Mouse (Mus musculus) limb, embryonic 14.5 days (tissue): ENCODE measurements at regions not wholly inside any gene's neighbourhood (a gene's known extent, or its start where the extent isn't known, plus 50 kb on each side); places are given as distances from the start of the nearest gene placed in this dataset.

Experiments used
- ATAC-seq: fragments of 200-750 bp; cut with Nextera tagmentation; 2 replicates; pipeline ENCODE4 v1.8.0; 2017; ENCODE audit warnings: low read depth, moderate number of reproducible peaks, moderate TSS enrichment; ENCODE audit not compliant: low FRiP score
- DNase-seq: peaks from one replicate; pipeline ENCODE4 v3.0.0-alpha.2; 2015; ENCODE audit warnings: low spot score
- H3K27ac ChIP-seq: fragments of 300-500 bp; sonication (generic); replicated peaks from 2 replicates; pipeline ENCODE4 v1.5.1; 2014; ENCODE audit warnings: low read depth, mild to moderate bottlenecking, low read length, moderate library complexity, mixed read lengths
- H3K27me3 ChIP-seq: fragments of 300-500 bp; sonication (generic); 2 replicates; pipeline ENCODE4 v1.6.1; 2014; ENCODE audit warnings: low read length, mixed read lengths; ENCODE audit not compliant: control insufficient read depth, insufficient read depth
- H3K36me3 ChIP-seq: fragments of 300-500 bp; sonication (generic); 2 replicates; pipeline ENCODE4 v1.6.1; 2014; ENCODE audit warnings: mild to moderate bottlenecking, low read length, moderate library complexity, mixed read lengths; ENCODE audit not compliant: control insufficient read depth, insufficient read depth
- H3K4me1 ChIP-seq: fragments of 300-500 bp; sonication (generic); 2 replicates; pipeline ENCODE4 v1.6.1; 2014; ENCODE audit warnings: antibody characterized with exemption, low read length, mixed read lengths; ENCODE audit not compliant: control insufficient read depth, insufficient read depth
- H3K4me2 ChIP-seq: fragments of 300-500 bp; sonication (generic); replicated peaks from 2 replicates; pipeline ENCODE4 v1.6.1; 2014; ENCODE audit warnings: low read depth, mild to moderate bottlenecking, low read length, moderate library complexity; ENCODE audit not compliant: severe bottlenecking
- H3K4me3 ChIP-seq: fragments of 300-500 bp; sonication (generic); replicated peaks from 2 replicates; pipeline ENCODE4 v1.5.1; 2014; ENCODE audit warnings: low read length
- H3K9ac ChIP-seq: fragments of 300-500 bp; sonication (generic); 2 replicates; pipeline ENCODE4 v1.6.1; 2014; ENCODE audit warnings: mild to moderate bottlenecking, low read depth, low read length, moderate library complexity; ENCODE audit not compliant: severe bottlenecking
- H3K9me3 ChIP-seq: fragments of 300-500 bp; sonication (generic); 2 replicates; pipeline ENCODE4 v1.6.1; 2016; ENCODE audit warnings: low read length; ENCODE audit not compliant: control insufficient read depth
- POLR2A ChIP-seq: fragments of 200-500 bp; IDR thresholded peaks from 2 replicates; pipeline ENCODE4 v1.8.0; 2012; ENCODE audit warnings: inconsistent platforms, mild to moderate bottlenecking, moderate library complexity, borderline replicate concordance; ENCODE audit not compliant: insufficient read depth, insufficient read length; ENCODE audit errors: extremely low read depth
- WGBS: fragments of 180-500 bp; shearing (Covaris S2); extraction: QIAGEN DNeasy Blood & Tissue Kit; methylation state at CpG from one replicate; pipeline ENCODE4 v1.1.7; 2014; 5-methylcytosine and 5-hydroxymethylcytosine counted together

GRCm38 (mm10) chr5:102123285-102123684, 53.6 kb upstream of the Wdfy3 start:
- Histone ChIP-seq H3K27me3 (no peaks in the 10 kb centered on the region), H3K4me2 (no peak overlapping the region), H3K36me3 (no peaks in the 10 kb centered on the region), H3K27ac (no peak overlapping the region), H3K9ac (no peak overlapping the region), H3K4me1 (no peaks in the 10 kb centered on the region), H3K4me3 (no peak overlapping the region), H3K9me3 (no peaks in the 10 kb centered on the region)
- WGBS = 73% methylated on average over 6 of the region's 6 CpGs
- TF ChIP-seq POLR2A = no peak
- ATAC-seq (no peak), DNase-seq (no peak)

- H3K36me3 ChIP-seq = no peaks in the 10 kb centered on the region
- ATAC-seq = no peak
- DNase-seq = no peak
- no peak overlapping the region for H3K4me3 ChIP-seq
- H3K4me2 ChIP-seq = no peak overlapping the region
- TF ChIP-seq POLR2A = no peak
- no peak overlapping the region for H3K9ac ChIP-seq
- H3K4me1 ChIP-seq = no peaks in the 10 kb centered on the region
- WGBS = 12% methylated on average over 3 of the region's 3 CpGs
- no peaks in the 10 kb centered on the region for H3K9me3 ChIP-seq
- no peaks in the 10 kb centered on the region for H3K27me3 ChIP-seq
- no peak overlapping the region for H3K27ac ChIP-seq
Observed at GRCm38 (mm10) chr5:102126737-102127136, 57.0 kb upstream of the Wdfy3 start.

DNA sequence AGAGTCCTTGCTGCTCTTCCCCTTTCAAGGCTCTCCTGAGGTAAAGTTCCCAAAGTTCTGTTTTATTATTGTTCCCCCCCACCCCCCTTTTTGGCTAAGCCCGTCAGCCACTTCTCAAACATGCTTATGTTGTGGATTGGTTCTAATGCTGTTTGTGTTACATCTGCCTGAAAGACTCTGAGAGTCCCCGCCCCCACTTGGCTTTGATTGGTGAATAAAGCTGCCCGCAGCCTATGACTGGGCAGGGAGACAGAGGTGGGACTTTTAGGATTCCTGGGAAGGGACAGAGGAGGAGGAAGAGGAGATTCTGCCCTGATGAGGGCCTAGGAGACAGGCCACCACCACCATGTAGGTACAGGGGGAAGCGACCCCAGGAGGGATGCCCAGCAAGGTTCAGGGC, 78.3 kb upstream of the Wdfy3 start:
- DNase-seq = no peak

GRCm38 (mm10) chr5:102149481-102150129, 79.9 kb upstream of the Wdfy3 start:
- Histone ChIP-seq H3K9ac (no peak overlapping the region), H3K4me3 (no peak overlapping the region), H3K4me2 (peak overlapping the region; percentile 20; the same call in 1 of the 2 replicates), H3K4me1 (0 out of 2 replicates have a peak, but pooled peaks cover 3% of the 10 kb centered on the region), H3K9me3 (no peaks in the 10 kb centered on the region), H3K27ac (no peak overlapping the region), H3K36me3 (no peaks in the 10 kb centered on the region), H3K27me3 (no peaks in the 10 kb centered on the region)
- TF ChIP-seq POLR2A = no peak
- 20% methylated on average over 14 of the region's 14 CpGs for WGBS
- ATAC-seq (peak; percentile 75; the same call in 1 of the 2 replicates), DNase-seq (peak; percentile 75)

More for the DNA sequence above, 78.3 kb upstream of the Wdfy3 start:
- Histone ChIP-seq H3K4me1 (0 out of 2 replicates have a peak, but pooled peaks cover 3% of the 10 kb centered on the region), H3K4me2 (no peak overlapping the region), H3K4me3 (no peak overlapping the region), H3K27me3 (no peaks in the 10 kb centered on the region), H3K9ac (no peak overlapping the region), H3K9me3 (no peaks in the 10 kb centered on the region), H3K27ac (no peak overlapping the region), H3K36me3 (no peaks in the 10 kb centered on the region)
- WGBS = 85% methylated on average over 4 of the region's 4 CpGs
- no peak for ATAC-seq
- TF ChIP-seq POLR2A = no peak

GRCm38 (mm10) chr5:102159621-102160020, 89.9 kb upstream of the Wdfy3 start:
- Histone ChIP-seq H3K4me3 (no peak overlapping the region), H3K27me3 (no peaks in the 10 kb centered on the region), H3K4me2 (no peak overlapping the region), H3K4me1 (no peaks in the 10 kb centered on the region), H3K36me3 (no peaks in the 10 kb centered on the region), H3K9ac (no peak overlapping the region), H3K27ac (no peak overlapping the region), H3K9me3 (no peaks in the 10 kb centered on the region)
- DNase-seq (no peak), ATAC-seq (no peak)
- TF ChIP-seq POLR2A = no peak
- WGBS = 74% methylated on average over 2 of the region's 2 CpGs
